Mouse (Mus musculus): Measurements from ENCODE around the gene Cnbd2. TPM values are rescaled to one million over a fixed set of nuclear protein-coding genes. Genes with fewer than 3 reads are reported as not detected.
A peak's percentile ranks its signal among the peaks of the same experiment; 100 is the strongest.

Gene Cnbd2
- total RNA-seq, 2 experiments from 2014 or later = 0.86 to 0.92 TPM

DNA sequence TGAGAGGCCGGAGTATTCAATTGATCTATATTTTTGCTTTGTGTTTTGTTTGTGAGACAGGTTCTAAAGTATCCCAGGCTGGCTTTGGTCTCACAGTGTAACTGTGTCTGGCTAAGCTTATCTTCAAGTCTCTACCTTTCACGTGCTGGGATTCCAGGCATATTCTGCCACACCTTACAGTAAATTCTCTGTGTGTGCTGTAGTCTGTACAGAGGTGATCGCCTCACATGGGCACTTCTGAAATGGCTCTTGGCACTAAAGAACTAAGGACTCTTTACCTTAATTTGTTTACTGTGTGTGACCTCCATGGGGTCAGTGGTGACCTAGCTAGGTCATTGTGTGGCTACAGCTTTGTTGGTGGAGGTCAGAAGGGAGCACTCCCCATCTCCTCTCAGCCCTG lies 15.9 kb upstream of the Cnbd2 start:
- Histone ChIP-seq H3K27ac (no peak overlapping the region), H3K4me3 (no peak overlapping the region)
- DNase-seq = no peak
- no peak for TF ChIP-seq CTCF (IDR thresholded peaks at IDR 0.05)
- intact Hi-C loops (cut with DNase I) = no loop called here

DNA sequence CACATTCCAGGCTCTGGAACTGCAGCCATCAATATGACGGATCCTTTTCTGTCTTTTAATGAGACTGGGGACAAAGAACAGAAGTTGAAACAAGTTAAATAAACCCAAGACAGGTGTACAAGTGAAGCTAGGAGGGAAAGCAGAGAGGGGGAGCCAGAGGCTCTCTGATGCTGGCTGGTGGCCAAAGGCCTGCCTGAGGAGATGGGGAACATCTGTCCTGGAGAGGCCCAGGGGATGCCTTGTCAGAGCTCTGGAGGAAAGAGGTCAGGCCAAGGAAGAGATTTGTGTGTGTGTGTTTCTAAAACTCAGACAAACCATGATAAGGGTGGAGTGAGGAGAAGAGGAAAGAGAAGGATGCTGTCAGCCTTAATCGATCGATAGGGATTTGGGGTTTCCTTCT lies 14.4 kb upstream of the Cnbd2 start:
- no peak overlapping the region for H3K4me3 ChIP-seq
- DNase-seq = peak; percentile 42
- no peak for TF ChIP-seq CTCF (IDR thresholded peaks at IDR 0.05)
- H3K27ac ChIP-seq = 0 out of 2 replicates have a peak overlapping the region, but pooled peaks have one; percentile 16
- intact Hi-C loops (cut with DNase I) = no loop called here

DNA sequence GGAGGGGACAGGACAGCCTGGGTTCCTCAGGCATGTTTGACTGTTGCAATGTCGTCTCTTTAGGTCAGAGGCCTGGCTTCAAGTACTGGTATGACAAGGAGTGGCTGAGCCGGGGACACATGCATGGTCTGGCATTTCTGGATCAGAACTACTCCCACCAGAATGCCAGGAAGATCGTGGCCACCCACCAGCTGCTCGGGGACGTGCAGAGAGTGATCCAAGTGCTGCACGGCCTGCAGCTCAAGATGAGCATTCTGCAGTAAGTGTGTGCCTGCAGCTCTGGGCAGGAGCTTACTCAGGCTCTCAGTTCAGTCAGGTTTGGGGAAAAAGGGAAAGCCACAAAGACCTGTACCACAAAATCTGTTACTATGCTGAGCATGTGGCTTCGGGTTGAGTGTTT lies 13.6 kb upstream of the Cnbd2 start:
- DNase-seq = no peak
- Histone ChIP-seq H3K4me3 (no peak overlapping the region), H3K27ac (no peak overlapping the region; the same call in 1 of the 2 replicates)
- intact Hi-C loops (cut with DNase I) = no loop called here
- no peak for TF ChIP-seq CTCF (IDR thresholded peaks at IDR 0.05)

GRCm38 (mm10) chr2:156302063-156302462 lies 10.0 kb upstream of the Cnbd2 start:
- no peak overlapping the region for H3K4me3 ChIP-seq
- no peak overlapping the region for H3K27ac ChIP-seq
- no peak for DNase-seq
- intact Hi-C loops (cut with DNase I) = no loop called here
- TF ChIP-seq CTCF (IDR thresholded peaks at IDR 0.05) = no peak

DNA sequence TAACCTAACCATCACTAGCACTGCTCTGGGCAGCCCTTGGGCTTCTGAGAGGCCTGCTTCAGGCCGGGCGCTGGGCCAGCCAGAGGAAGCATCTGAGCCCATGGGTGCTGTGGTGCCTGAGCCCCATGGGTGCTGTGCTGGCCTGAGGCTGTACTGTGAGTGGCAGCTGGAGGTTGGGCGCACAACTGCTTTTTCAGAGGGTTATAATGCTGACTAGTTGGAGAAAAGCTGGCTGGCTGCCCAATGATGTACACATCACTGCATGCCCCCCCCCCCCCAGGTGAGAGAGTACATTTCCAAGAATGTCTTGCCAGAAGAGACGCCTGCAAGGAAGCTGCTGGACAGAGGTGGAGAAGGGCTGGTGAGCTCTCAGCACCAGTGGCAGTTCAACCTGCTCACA lies 7.7 kb upstream of the Cnbd2 start:
- Histone ChIP-seq H3K27ac (no peak overlapping the region), H3K4me3 (no peak overlapping the region)
- intact Hi-C loops (cut with DNase I) = no loop called here
- DNase-seq = no peak
- no peak for TF ChIP-seq CTCF (IDR thresholded peaks at IDR 0.05)

DNA sequence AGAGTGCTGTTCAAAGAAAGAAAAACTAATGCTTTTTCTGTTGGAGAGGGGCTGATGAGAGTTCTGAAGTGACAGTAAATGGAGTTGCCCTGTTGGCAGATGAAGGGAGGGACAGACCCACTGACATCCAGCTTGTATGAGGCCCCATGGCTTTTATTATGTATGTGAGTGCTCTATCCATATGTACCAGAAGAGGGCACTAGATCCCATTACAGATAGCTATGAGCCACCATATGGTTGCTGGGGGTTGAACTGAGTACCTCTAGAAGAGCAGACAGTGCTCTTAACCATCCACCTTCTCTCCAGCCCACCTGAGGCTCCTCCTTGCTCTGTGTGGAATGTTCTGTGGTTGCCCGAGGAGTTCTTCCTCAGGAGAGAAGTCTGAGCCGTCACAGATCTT lies 6.3 kb upstream of the Cnbd2 start:
- no peak overlapping the region for H3K4me3 ChIP-seq
- no peak overlapping the region for H3K27ac ChIP-seq
- intact Hi-C loops (cut with DNase I) = no loop called here
- TF ChIP-seq CTCF (IDR thresholded peaks at IDR 0.05) = peak; percentile 70
- no peak for DNase-seq

GRCm38 (mm10) chr2:156307261-156307660 lies 4.8 kb upstream of the Cnbd2 start:
- intact Hi-C loops (cut with DNase I) = no loop called here
- DNase-seq = peak; percentile 32
- H3K27ac ChIP-seq = no peak overlapping the region
- TF ChIP-seq CTCF (IDR thresholded peaks at IDR 0.05) = peak; percentile 43
- H3K4me3 ChIP-seq = no peak overlapping the region

DNA sequence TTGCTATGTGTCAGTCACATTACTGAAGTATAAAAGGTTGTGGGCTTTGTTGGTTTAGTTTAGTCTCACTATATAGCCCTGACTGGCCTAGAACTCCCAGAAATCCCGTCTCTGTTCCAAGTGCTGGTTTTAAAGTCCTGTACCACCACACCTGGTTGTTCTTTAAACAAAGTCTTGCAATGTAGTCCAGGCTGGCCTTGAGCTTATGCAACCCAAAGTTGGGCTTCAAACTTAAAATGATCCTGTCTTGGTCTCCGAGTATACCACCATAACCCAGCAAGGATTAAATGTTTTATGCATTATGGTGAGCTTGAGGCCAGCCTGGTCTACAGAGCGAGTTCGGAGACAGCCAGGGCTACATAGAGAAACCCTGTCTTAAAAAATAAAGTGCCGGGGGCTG lies 2.2 kb upstream of the Cnbd2 start:
- no peak overlapping the region for H3K27ac ChIP-seq
- H3K4me3 ChIP-seq = no peak overlapping the region
- intact Hi-C loops (cut with DNase I) = loop anchor here (5.0 kb wide), 1 partner anchor 82 kb away; no protein-coding TSS in a partner anchor
- no peak for TF ChIP-seq CTCF (IDR thresholded peaks at IDR 0.05)
- DNase-seq = no peak

- Histone ChIP-seq H3K4me3 (no peak overlapping the region), H3K27ac (no peak overlapping the region)
- intact Hi-C loops (cut with DNase I) = loop anchor here (5.0 kb wide), 1 partner anchor 82 kb away; no protein-coding TSS in a partner anchor
- TF ChIP-seq CTCF (IDR thresholded peaks at IDR 0.05) = no peak
- DNase-seq = no peak
Measured at GRCm38 (mm10) chr2:156310455-156310854, 1.6 kb upstream of the Cnbd2 start.

- Histone ChIP-seq H3K4me3 (no peak overlapping the region; the same call in 1 of the 2 replicates), H3K27ac (peak overlapping the region; percentile 91; the same call in 1 of the 2 replicates)
- intact Hi-C loops (cut with DNase I) = loop anchor here (5.0 kb wide), 1 partner anchor 81 kb away; no protein-coding TSS in a partner anchor
- no peak for TF ChIP-seq CTCF (IDR thresholded peaks at IDR 0.05)
- DNase-seq = no peak
Measured at GRCm38 (mm10) chr2:156310945-156311344, 1.2 kb upstream of the Cnbd2 start.

- intact Hi-C loops (cut with DNase I) = loop anchor here (5.0 kb wide), 1 partner anchor 81 kb away; no protein-coding TSS in a partner anchor
- H3K4me3 ChIP-seq = peak overlapping the region; percentile 95
Measured at GRCm38 (mm10) chr2:156311441-156311840, 658 bp upstream of the Cnbd2 start.

GRCm38 (mm10) chr2:156311841-156312291 lies 233 bp upstream of the Cnbd2 start:
- intact Hi-C loops (cut with DNase I) = loop anchor here (5.0 kb wide), 1 partner anchor 80 kb away; no protein-coding TSS in a partner anchor
- peak overlapping the region; percentile 91 for H3K27ac ChIP-seq
- TF ChIP-seq CTCF (IDR thresholded peaks at IDR 0.05) = peak; percentile 16; the same call in 1 of the 2 replicates

More at GRCm38 (mm10) chr2:156311441-156311840, 658 bp upstream of the Cnbd2 start:
- TF ChIP-seq CTCF (IDR thresholded peaks at IDR 0.05) = no peak
- peak overlapping the region; percentile 91 for H3K27ac ChIP-seq
- no peak for DNase-seq

DNA sequence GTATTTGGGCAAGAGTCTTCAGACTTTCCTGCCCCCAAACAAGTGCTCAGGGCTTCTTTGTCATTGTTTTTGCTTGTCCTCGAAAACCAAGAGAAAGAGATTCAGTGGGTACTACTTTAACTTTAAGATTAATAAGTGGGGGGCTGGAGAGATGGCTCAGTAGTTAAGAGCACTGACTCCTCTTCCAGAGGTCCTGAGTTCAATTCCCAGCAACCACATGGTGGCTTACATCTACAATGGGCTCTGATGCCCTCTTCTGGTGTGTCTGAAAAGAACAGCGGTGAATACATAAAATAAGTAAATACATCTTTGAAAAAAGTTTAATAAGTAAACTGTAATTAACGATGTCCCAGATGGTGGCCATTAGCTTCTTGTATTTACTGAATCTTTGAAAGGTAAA lies 1.1 kb downstream of the Cnbd2 start:
- DNase-seq = no peak
- no peak for TF ChIP-seq CTCF (IDR thresholded peaks at IDR 0.05)
- intact Hi-C loops (cut with DNase I) = loop anchor here (5.0 kb wide), 1 partner anchor 79 kb away; no protein-coding TSS in a partner anchor
- peak overlapping the region; percentile 95 for H3K4me3 ChIP-seq
- no peak overlapping the region for H3K27ac ChIP-seq

More at GRCm38 (mm10) chr2:156311841-156312291, 233 bp upstream of the Cnbd2 start:
- DNase-seq = peak; percentile 83
- peak overlapping the region; percentile 95 for H3K4me3 ChIP-seq

DNA sequence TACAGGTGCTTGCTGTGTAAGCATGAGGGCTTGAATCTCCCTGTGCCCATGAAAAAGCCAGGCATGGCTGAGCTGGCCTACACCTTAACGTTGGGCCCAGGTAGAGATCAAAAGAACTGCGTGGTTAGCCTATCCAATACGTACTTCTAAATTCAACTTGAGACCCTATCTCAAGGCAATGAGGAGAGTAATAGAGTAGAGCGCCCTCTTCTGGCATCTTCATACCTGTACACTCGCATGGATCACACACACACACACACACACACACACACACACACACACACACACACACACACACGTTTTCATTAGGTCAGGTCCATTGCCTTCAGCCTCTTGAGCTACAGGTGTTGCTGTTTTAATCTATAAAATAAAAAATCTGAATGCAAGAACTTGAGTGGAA lies 2.7 kb downstream of the Cnbd2 start:
- Histone ChIP-seq H3K4me3 (no peak overlapping the region), H3K27ac (no peak overlapping the region)
- TF ChIP-seq CTCF (IDR thresholded peaks at IDR 0.05) = no peak
- DNase-seq = no peak
- intact Hi-C loops (cut with DNase I) = loop anchor here (5.0 kb wide), 1 partner anchor 77 kb away; no protein-coding TSS in a partner anchor
